23 mouse cellular contexts compared by ENCODE assay signal in the genomic region with DNA sequence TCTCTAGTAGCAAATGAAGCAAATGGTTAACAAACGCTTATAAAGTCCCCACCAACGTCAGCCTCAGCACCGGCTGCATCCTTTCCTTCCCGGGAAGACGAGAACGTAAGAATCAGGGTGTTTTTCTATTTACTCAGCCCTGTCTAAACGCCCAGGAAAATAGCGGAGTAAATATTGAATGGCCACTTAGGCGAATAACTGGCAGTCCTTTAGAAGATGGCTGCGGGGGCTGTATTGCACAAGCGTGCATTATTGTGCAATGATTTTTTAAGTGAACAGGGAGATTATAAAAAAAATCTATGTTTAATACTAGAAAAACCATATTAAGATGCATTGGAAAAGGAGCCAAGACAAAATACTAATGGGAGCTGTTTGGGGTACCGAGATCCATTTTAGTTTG.
DNase-seq lines count a peak whose midpoint lies in the region; ATAC-seq lines count a peak whose summit lies in the region.
"Had no signal": no experiment of that assay in that cellular context is flagged by ENCODE, and none has a peak within 500 bp of the region (broad histone marks: within the 10 kb centered on the region; RNA-seq: fewer than 3 reads in every experiment).

No protein-coding gene starts in this region.

- H3K27me3 ChIP-seq in intestine, embryonic 14.5 days (replicated peaks; ENCODE audit: control insufficient read depth, insufficient read depth, low read length), result no peaks in the 10 kb centered on the region
- no peaks in the 10 kb centered on the region for H3K27me3 ChIP-seq in intestine, embryonic 16.5 days (replicated peaks; ENCODE audit: control insufficient read depth, insufficient read depth, low read length)
- no peaks in the 10 kb centered on the region for H3K27me3 ChIP-seq in lung, embryonic 16.5 days (ENCODE audit: control insufficient read depth, insufficient read depth, low read depth, low read length)
- H3K27me3 ChIP-seq: kidney, embryonic 15.5 days had no signal

- DNase-seq in intestine, embryonic 14.5 days (ENCODE audit: low spot score), result peak; percentile 49
- peak; percentile 65 to 72 for DNase-seq in lung, adult 18-20 months
- DNase-seq in lung, postnatal 4 days, result no peak
- DNase-seq in right cerebral cortex, adult 18-20 months, result no peak
- no peak for DNase-seq in cerebellum, postnatal 14 days
- DNase-seq: adrenal gland, postnatal 14 days; gastrocnemius, adult 2 months; heart, postnatal 14 days; kidney, postnatal 4 days; midbrain, embryonic 14.5 days; right cerebral cortex, postnatal 14 days; spleen, adult 18-20 months; thymus, postnatal 25 days had no signal

- H3K36me3 ChIP-seq in intestine, embryonic 14.5 days (ENCODE audit: control insufficient read depth, insufficient read depth, low read length), result no peaks in the 10 kb centered on the region
- no peaks in the 10 kb centered on the region for H3K36me3 ChIP-seq in intestine, embryonic 16.5 days (ENCODE audit: control insufficient read depth, insufficient read depth, low read length)
- H3K36me3 ChIP-seq in lung, embryonic 16.5 days (ENCODE audit: control insufficient read depth, insufficient read depth, low read length), result no peaks in the 10 kb centered on the region
- H3K36me3 ChIP-seq: embryonic facial prominence, embryonic 12.5 days; forebrain, embryonic 10.5 days; G1E; hindbrain, embryonic 13.5 days; kidney, embryonic 15.5 days had no signal

- peaks cover 20% of the 10 kb centered on the region for H3K4me1 ChIP-seq in intestine, embryonic 14.5 days (replicated peaks; ENCODE audit: control insufficient read depth, insufficient read depth, low read length)
- H3K4me1 ChIP-seq in intestine, embryonic 16.5 days (ENCODE audit: control insufficient read depth, insufficient read depth, low read length), result peaks cover 9% of the 10 kb centered on the region; the same call in 1 of the 2 replicates
- peaks cover 18% of the 10 kb centered on the region for H3K4me1 ChIP-seq in lung, embryonic 16.5 days (replicated peaks; ENCODE audit: control insufficient read depth, insufficient read depth, low read length)

- H3K9me3 ChIP-seq in intestine, embryonic 14.5 days (ENCODE audit: control insufficient read depth, low read length), result no peaks in the 10 kb centered on the region
- H3K9me3 ChIP-seq in intestine, embryonic 16.5 days (ENCODE audit: control insufficient read depth, low read length), result no peaks in the 10 kb centered on the region
- no peaks in the 10 kb centered on the region for H3K9me3 ChIP-seq in lung, embryonic 16.5 days (ENCODE audit: control insufficient read depth, low read length)
- H3K9me3 ChIP-seq: embryonic facial prominence, embryonic 12.5 days; forebrain, embryonic 10.5 days; hindbrain, embryonic 13.5 days; kidney, embryonic 15.5 days had no signal

- no peak overlapping the region for H3K9ac ChIP-seq in intestine, embryonic 14.5 days (ENCODE audit: low read length)
- no peak overlapping the region for H3K9ac ChIP-seq in intestine, embryonic 16.5 days (ENCODE audit: low read depth, low read length)
- no peak overlapping the region for H3K9ac ChIP-seq in lung, embryonic 16.5 days (ENCODE audit: low read length)
- H3K9ac ChIP-seq: embryonic facial prominence, embryonic 12.5 days; hindbrain, embryonic 13.5 days; kidney, embryonic 15.5 days had no signal

- WGBS in intestine, embryonic 14.5 days, result 66% methylated on average over 12 of the region's 12 CpGs
- 51% methylated on average over 12 of the region's 12 CpGs for WGBS in intestine, embryonic 16.5 days
- 25% methylated on average over 12 of the region's 12 CpGs for WGBS in lung, embryonic 16.5 days

- H3K4me2 ChIP-seq in intestine, embryonic 14.5 days (ENCODE audit: low read length), result no peak overlapping the region
- no peak overlapping the region for H3K4me2 ChIP-seq in intestine, embryonic 16.5 days (ENCODE audit: low read depth, low read length)
- peak overlapping the region; percentile 29 for H3K4me2 ChIP-seq in lung, embryonic 16.5 days (ENCODE audit: low read depth, low read length)
- H3K4me2 ChIP-seq: embryonic facial prominence, embryonic 12.5 days; heart, embryonic 11.5 days; hindbrain, embryonic 13.5 days; kidney, embryonic 15.5 days had no signal

- H3K27ac ChIP-seq in intestine, embryonic 14.5 days (ENCODE audit: low read depth), result no peak overlapping the region
- H3K27ac ChIP-seq in intestine, embryonic 16.5 days (ENCODE audit: low read length), result no peak overlapping the region
- H3K27ac ChIP-seq in lung, embryonic 16.5 days (ENCODE audit: low read length), result peak overlapping the region; percentile 48; the same call in 1 of the 2 replicates
- H3K27ac ChIP-seq: forebrain, embryonic 10.5 days; hindbrain, embryonic 13.5 days had no signal

- ATAC-seq in intestine, embryonic 14.5 days (replicated peaks; ENCODE audit: low FRiP score, low TSS enrichment, low read depth), result no peak
- ATAC-seq in intestine, embryonic 16.5 days, result no peak
- no peak; the same call in 1 of the 2 replicates for ATAC-seq in lung, embryonic 16.5 days (ENCODE audit: low read depth)
- ATAC-seq: activated CD4-positive, CD25-positive, alpha-beta regulatory T cell, adult 4 months; intestine, postnatal 0 days had no signal

- H3K4me3 ChIP-seq in intestine, embryonic 14.5 days (ENCODE audit: low read depth, low read length), result no peak overlapping the region
- no peak overlapping the region for H3K4me3 ChIP-seq in intestine, embryonic 16.5 days (ENCODE audit: low read length)
- H3K4me3 ChIP-seq in lung, embryonic 16.5 days (ENCODE audit: low read length), result no peak overlapping the region
- H3K4me3 ChIP-seq: embryonic facial prominence, embryonic 12.5 days; forebrain, embryonic 10.5 days; gastrocnemius, adult 2 months; hindbrain, embryonic 13.5 days; kidney, embryonic 15.5 days had no signal

Comparison
In these comparisons a context has a peak if more than half of its experiments do, and no peak if none do; other contexts are left out.
1. DNase-seq: peak in intestine, embryonic 14.5 days (single experiment) and lung, adult 18-20 months (2 of 2); none in lung, postnatal 4 days (0 of 2), right cerebral cortex, adult 18-20 months (single experiment) and cerebellum, postnatal 14 days (0 of 2).